Mouse (Mus musculus): ENCODE results near the gene Ndufaf7.

Gene Ndufaf7

GRCm38 (mm10) chr17:78936466-78937228, at the start of gene Ndufaf7, which contains the start of gene Cebpz:
TSS of gene Ndufaf7 (plus strand) at chr17:78937136.
TSS of gene Cebpz (minus strand) at chr17:78937066.
- peak; percentile 95 to 96 for DNase-seq (ENCODE audit: low spot score in 2 of 2)

DNA sequence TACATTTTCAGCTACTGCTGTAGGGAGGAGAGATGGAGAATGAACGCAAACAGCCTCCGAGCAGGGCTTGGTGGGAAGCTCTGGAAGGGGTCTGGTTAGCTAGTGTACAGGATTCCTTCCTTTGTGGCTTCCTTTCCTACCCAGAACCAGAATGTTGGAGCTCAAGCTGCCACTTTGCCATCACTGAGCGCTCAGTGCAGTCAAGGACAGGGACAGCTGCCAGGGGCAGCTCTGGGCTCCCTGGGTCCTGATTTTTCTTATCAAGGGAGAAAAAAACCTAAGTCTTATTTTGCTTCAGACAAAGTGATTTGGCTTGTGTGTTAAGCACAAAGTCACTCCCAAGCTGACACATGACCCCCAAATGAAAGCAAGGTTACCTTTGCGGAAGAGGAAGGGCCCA, 48.4 kb upstream of the Ndufaf7 start:
- no peak for DNase-seq (ENCODE audit: low spot score in 2 of 2)

DNA sequence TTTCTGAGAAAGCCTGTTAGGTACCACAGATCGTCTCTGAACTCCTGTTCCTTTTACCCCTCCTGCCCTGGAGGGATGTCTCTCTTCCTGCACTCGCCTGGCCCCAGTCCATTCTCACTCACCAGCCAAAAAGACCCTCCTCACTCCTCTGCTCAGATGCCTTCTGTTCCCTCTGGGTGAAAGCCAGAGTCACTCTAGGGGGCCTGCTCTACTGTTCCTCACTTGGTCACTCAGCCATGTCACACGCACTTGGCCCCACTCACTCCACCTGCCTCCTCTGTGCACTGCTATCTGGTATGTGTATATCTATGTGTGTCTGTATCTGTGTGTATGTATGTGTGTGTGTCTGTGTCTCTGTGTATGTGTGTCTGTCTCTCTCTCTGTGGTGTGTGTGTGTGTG, 47.8 kb upstream of the Ndufaf7 start:
- no peak for DNase-seq (ENCODE audit: low spot score in 2 of 2)

DNA sequence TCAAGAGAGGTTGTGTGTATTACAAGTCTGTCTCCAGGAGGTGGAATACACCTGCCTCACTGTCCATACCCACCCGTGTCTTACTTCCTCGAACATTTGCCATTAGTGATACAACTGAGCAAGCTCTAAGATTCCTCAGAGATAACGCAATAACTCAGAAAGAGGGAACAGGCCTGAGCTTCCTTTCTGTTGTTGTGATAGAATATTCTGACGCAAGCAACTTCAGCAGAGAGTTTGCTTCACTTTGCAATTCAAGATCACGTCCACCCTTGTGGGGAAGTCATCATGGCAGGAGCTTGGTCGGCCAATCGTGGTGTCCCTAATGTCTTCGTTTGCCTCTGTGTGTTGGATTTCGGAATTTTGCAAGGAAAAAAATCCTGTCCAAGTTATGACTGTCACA, 45.9 kb upstream of the Ndufaf7 start:
- DNase-seq (ENCODE audit: low spot score in 2 of 2), result no peak

- no peak for DNase-seq (ENCODE audit: low spot score in 2 of 2)
Measured at GRCm38 (mm10) chr17:78894991-78895390, 41.9 kb upstream of the Ndufaf7 start.

DNA sequence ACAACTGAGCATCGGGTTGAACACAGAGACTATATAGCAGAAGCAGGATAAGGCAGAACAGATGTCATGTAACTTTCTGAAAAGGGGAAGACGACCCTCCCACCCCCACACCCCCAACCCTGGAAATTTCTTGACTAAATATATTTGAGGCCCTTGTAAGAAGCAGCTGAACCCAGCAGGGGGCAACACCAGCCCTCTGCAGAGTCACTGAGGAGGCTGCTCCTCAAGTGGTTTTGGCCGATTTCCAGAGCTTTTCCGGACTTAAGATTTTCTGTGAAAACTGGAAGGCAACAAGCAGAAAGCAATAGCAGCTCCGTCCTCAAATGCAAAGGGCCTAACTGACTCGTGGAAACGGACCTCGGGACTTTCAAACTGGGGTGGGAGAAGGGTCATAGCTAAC, 41.5 kb upstream of the Ndufaf7 start:
- DNase-seq (ENCODE audit: low spot score in 2 of 2), result no peak

DNA sequence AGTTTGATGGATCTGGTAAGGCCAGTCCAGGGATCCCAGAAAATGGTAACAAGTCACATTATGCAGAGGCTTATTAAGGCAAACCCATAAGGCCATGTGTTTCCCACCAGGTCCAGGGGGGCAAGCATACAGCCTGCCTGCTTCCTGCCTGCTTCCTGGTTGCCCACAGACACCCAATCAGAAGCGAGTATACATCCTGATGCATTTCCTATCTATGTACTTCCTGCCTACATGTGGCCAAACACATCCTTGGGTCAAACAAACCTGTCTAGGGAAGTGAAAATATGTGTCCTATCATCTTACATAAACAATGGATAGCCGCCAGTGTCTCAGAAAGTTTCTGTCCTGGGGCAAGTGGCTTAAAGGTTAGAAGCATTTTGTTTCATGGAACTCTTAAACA, 33.8 kb upstream of the Ndufaf7 start:
- DNase-seq (ENCODE audit: low spot score in 2 of 2), result no peak

DNA sequence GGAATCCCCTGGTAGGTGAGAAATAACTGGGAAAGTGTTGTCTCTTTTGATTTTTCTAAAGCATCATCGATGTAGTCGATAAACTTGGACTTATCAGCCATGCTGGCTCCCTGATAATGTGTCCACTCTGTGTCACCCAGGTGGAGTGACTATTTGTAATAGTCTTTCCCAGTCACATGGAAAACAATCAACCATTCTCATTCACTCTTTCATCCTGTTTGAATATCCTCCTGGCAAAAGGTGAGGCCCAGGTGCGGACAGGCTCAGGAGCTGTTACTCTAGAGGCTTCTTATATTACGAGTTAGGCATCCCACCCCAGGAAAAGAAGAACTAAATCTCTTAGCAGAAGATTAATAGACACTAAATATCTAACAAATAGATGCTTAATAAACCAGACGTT, 30.0 kb upstream of the Ndufaf7 start, which contains the start of gene Sult6b1:
Gene Sult6b1 (minus strand): TSS at position 101 of the 400 bp plus-strand sequence.
- DNase-seq (ENCODE audit: low spot score in 2 of 2), result no peak

GRCm38 (mm10) chr17:78909374-78909773, 27.6 kb upstream of the Ndufaf7 start:
- no peak for DNase-seq (ENCODE audit: low spot score in 2 of 2)

DNA sequence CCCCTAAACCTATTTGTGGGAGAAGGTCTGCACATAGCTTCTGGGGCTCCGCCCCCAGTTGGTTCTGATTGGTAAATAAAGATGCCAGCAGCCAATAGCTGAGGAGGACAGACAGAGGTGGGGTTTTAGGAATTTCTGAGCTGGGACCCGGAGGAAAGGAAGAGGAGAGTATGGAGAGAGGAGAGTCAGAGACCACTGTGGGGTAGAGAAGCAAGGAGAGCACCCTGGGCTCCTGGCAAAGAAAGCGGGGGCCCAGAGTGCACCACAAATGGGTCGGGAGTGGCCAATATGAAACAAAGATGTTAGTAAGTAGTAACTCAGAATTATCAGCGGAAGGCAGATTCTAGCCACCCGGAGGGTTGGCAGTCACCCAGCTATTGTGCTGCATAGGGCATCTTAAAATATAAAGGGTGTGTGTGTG, 24.1 kb upstream of the Ndufaf7 start:
- DNase-seq (ENCODE audit: low spot score in 2 of 2), result peak in 1 of 2 experiments; percentile 36

GRCm38 (mm10) chr17:78913921-78914320, 23.0 kb upstream of the Ndufaf7 start:
- DNase-seq (ENCODE audit: low spot score in 2 of 2), result no peak

- no peak for DNase-seq (ENCODE audit: low spot score in 2 of 2)
Measured at GRCm38 (mm10) chr17:78915772-78916171, 21.2 kb upstream of the Ndufaf7 start.

DNA sequence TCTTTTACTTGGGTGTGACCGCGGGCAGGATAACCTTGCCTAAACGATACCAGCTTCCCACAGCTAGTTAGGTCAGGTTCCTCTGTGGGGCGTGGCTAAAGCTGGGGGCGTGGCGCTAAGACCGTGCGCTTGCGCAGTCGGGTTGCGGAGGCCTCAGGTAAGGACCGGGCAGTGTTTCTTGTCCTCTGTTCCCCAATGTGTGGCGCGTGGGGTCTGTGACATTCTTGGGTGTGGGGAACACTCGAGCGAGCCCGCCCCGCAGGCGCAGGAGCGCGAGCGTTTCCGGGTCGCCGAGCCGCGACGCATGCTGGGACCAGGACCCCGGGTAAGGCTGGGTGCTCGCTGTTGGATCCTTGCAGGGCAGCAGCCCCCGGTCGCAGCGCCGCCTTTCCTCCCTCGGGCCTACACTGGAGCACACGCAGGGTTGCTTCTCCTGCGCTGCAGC, 20.5 kb upstream of the Ndufaf7 start, which contains the start of gene Cebpzos:
Gene Cebpzos (plus strand): TSS at position 132 of the 445 bp plus-strand sequence.
- peak; percentile 90 to 95 for DNase-seq (ENCODE audit: low spot score in 2 of 2)

- no peak for DNase-seq (ENCODE audit: low spot score in 2 of 2)
Measured at GRCm38 (mm10) chr17:78916899-78917298, 20.0 kb upstream of the Ndufaf7 start.

GRCm38 (mm10) chr17:78917696-78918095, 19.2 kb upstream of the Ndufaf7 start:
- DNase-seq (ENCODE audit: low spot score in 2 of 2), result no peak

GRCm38 (mm10) chr17:78935857-78936256, 1.1 kb upstream of the Ndufaf7 start:
- DNase-seq (ENCODE audit: low spot score in 2 of 2), result no peak

GRCm38 (mm10) chr17:78937229-78937853, 405 bp downstream of the Ndufaf7 start:
- no peak for DNase-seq (ENCODE audit: low spot score in 2 of 2)

- DNase-seq (ENCODE audit: low spot score in 2 of 2), result no peak
Measured at GRCm38 (mm10) chr17:78938927-78939326, 2.0 kb downstream of the Ndufaf7 start.

GRCm38 (mm10) chr17:78942579-78942978, 5.6 kb downstream of the Ndufaf7 start:
- DNase-seq (ENCODE audit: low spot score in 2 of 2), result no peak

GRCm38 (mm10) chr17:78951225-78951624, 14.3 kb downstream of the Ndufaf7 start:
- DNase-seq (ENCODE audit: low spot score in 2 of 2), result no peak

GRCm38 (mm10) chr17:78952070-78952469, 15.1 kb downstream of the Ndufaf7 start:
- no peak for DNase-seq (ENCODE audit: low spot score in 2 of 2)

DNA sequence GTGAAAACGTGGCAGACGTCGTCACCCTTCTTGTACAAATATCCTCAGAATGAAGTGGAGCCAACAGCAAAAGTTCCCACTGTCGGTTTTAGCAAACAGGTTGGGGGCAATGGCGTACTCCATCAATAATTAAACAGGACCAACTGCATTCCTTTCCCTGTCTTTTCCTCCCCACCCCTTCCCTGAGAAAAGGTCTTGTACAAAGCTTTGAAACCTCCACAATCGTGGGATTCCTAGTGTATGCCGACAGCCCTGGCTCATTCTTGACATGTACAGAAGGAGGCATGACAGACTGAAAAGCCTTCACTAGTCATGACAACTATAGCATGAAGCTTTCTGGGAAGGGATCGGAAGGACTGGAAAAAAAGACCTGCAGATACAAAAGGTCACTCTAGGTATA, 16.3 kb downstream of the Ndufaf7 start:
- no peak for DNase-seq (ENCODE audit: low spot score in 2 of 2)

DNA sequence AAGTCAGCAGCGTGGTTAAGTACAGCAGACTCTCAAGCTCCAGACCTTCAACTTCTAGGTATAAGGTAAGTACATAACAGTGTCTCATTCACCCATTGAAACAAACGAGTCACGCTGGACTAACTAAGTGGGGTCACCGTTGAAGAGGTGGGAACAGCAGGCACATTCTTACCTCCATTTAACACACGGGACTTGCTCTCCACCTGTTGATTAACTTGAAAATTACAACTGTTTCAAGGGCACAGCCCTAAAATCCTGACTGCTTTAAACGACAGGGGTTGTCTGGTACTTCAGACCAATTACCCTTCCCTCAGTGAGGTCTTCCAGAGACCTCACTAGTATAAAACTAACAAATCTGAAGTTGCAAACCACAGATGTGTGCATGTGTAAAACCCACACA, 22.5 kb downstream of the Ndufaf7 start:
- no peak for DNase-seq (ENCODE audit: low spot score in 2 of 2)
